Mouse (Mus musculus) left cerebral cortex, adult 9 months (tissue): ENCODE measurements around the gene Frs2.

Experiments used
- DNase-seq, 2 experiments: peaks; one replicate each; pipeline ENCODE4 v3.0.0; 2022; ENCODE audit warnings: low spot score in 2 of 2

Gene Frs2

DNA sequence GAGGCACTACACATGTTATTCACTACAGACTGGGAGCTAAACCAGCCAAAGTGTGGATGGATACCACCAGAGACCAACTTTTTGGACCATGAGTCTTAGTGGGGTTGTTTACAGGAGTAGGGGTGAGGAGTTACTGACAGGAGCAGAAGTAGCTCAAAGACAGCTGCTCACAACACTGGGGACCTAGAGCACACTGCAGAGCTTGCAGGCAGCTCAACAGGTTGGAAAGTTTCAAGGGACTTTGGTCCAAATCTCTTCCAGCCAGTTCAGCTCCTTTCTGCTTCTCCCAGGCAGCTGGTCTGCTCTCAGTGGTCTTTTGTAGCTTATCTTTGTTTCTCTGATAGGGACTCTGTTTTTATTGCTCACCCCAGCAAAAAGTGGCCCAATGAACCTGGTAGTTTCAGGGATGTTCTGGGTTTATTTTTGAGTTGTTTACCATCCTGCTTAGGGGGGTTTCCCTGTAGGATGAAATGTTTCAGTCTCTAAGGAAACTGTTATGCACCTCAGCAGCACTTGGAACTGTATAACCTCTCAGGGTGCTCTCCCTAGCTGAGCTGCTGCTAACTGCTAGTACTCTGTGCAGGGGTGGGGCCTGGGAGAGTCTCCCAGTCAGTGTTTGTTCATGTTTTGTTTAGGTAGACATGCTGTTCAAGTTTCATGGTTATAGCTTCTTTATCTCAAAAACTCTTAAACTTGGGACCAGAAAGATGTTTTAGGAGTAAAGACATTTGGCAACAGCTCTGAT lies 44.3 kb downstream of the Frs2 start:
- no peak for DNase-seq

DNA sequence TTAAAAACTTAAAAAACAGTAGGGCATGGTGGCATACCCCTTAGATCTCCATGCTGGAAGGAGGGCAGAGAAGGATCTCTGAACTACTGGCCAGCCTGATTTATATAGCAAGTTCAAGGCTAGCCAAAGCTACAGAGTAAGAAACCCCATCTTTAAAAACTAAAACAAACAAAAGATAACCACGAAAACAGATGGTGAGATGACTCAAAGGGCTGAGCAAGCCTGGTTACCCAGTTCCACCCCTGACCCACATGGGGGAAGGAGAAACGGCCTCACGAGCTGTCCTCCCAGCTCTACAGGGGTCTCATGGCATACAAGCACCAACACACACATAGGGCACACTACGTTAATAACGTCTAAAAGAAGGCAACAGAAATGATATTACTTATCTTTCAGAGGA lies 48.2 kb downstream of the Frs2 start:
- DNase-seq = no peak

GRCm38 (mm10) chr10:117097116-117097698 lies 51.1 kb downstream of the Frs2 start:
- no peak for DNase-seq

DNA sequence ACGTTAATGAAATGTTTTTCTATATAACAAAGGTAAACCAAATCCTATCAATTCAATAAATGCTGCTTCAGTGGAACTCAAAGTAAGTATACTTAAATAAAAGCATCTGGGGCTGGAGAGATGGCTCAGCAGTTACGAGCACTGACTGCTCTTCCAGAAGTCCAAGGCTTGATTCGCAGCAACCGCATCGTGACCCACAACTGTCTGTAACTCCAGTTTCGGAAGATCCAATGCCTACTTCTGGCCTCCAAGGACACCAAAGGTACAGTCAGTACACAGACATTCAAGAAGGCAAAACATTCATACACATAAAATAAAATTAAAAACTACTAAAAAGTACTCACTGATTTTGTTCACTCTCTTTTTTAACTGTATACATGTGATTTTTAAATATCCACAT lies 52.2 kb downstream of the Frs2 start:
- no peak for DNase-seq

DNA sequence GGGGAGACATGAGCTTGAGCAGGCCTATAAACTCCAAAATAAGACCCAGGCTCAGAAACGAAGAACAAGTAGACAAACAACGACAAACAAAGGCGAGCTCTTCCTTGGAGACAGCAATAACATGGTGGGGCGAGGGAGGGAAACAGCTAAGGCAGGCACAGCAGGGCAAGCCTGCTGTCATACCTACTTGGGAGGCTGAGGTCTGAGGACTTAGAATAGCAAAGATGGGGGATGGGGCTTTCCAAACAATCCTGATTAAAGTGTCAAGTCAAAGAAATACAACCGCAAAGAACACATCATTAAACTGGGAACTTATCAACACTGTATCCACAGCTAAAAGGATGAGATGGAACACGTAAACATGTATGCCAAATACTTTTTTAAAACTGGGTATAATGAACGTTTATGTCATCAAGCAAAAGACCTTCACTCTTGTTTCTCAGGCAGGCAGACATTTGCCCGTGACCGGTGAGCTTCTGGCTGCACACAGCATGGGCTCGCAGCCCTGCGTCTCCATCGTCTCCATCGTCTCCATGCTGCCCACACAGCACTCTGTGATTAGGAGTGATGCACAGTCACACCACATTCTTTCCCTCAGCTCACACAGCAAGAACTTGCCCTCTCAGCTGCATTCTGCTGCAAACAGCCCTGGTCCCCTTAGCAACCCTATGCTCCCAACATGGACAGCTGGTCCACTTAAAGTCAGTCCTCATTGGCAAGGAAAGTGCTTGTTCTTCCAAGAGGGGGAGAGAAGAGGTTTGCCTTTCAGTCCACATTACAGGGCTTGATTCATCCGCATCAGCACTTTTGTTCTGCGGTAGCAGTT lies 53.6 kb downstream of the Frs2 start:
- peak in 1 of 2 experiments; percentile 10 for DNase-seq

GRCm38 (mm10) chr10:117089628-117090027 lies 58.7 kb downstream of the Frs2 start:
- no peak for DNase-seq

- no peak for DNase-seq
These were observed 66.4 kb downstream of the Frs2 start for GRCm38 (mm10) chr10:117081914-117082359.

DNA sequence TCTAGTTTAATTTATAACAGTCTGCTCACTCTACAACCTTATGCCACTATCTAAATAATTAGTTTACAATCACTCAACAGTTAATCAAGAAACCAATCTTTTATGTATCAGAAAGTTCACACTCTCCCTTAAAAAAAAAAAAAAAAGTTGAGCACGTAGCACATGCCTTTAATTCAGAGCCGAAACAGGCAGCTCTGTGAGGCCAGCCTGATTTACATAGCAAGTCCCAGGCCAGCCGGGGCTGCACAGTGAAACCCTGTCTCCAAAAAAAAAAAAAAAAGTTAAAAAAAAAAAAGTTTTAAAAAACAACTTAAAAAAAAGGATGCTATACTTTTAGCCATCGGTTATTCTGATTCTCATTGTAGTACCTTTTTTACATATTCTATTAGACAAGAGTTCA lies 67.0 kb downstream of the Frs2 start:
- DNase-seq = no peak

DNA sequence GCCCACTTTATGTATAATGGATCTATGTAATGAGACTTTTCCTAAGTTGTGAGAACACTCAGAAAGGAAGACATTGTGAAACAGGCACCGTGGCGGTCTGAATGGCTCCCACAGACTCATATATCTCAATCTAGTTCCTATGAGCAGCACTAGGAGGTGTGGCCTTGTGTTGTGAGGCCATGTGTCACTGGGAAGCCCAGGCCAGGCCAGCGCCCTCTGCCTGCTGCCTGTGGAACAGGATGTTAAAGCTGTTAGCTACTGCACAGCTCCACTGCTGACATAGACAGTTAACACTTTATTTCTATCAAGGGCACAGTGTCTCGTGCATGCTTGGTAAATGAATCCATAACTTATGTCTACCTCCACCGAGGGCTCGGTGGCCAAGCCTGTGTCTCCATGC lies 70.0 kb downstream of the Frs2 start:
- no peak for DNase-seq

GRCm38 (mm10) chr10:117073176-117073575 lies 75.2 kb downstream of the Frs2 start:
- no peak for DNase-seq

GRCm38 (mm10) chr10:117072191-117072888 lies 76.0 kb downstream of the Frs2 start:
- DNase-seq = no peak

- DNase-seq = no peak
These were observed 79.2 kb downstream of the Frs2 start for GRCm38 (mm10) chr10:117069109-117069508.

- no peak for DNase-seq
These were observed 84.3 kb downstream of the Frs2 start for GRCm38 (mm10) chr10:117064076-117064475.

DNA sequence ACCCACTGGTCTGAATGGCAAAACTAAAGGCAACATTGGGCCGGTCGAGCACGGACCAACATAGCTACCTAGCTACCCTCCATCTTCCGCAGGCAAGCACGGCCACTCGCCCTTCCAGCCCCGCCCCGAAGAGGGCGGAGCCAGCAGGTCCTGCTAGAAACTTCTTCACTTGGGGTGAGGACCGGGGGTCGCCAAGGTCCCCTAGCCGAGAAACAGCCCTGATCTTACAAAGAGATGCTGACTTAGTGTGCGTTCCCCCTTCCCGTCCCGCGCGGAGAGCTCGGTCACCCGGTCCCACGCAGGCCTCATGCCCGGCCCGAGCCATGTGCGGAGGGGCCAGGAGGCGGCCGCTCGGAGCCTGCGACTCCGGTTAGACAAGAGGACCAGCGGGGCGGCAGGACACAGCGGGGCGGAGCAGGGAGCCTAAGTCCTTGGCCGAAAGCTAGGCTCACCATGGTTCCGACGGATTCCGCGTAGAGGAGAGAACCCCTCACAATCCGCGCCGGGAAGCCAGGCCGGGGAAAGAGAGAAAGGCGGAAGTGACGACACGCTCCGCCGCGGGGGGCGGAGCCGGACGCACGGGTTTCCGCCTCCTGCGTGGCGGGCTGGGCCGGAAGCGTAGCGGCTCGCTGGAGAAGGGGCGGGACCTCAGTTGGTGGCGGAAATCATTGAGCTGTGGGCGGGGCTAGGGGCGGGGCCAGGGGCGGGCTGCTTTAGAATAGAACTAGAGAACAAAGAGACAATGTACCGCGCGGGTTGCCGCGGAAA lies 84.9 kb downstream of the Frs2 start, which contains the start of gene Cct2:
Cct2 (minus strand) TSS at position 561 of the 768 bp plus-strand sequence.
- peak; percentile 65 to 86 for DNase-seq

DNA sequence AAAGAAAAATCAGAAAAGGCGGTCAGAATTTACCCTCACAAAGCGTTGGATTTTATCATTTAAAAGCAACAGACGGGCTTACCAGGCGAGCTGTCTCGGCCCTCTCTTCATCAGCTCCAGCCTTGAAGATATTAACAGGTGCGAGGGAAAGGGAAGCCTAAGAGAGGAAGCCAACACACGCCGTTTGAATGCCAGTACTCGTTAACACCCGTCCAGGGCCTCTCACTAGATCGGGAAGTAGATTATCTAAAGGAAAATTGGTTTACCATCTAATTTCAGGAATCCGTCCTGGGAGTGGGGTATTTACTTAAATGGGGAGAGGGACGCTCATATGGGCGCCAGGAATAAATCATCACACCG lies 85.5 kb downstream of the Frs2 start:
- no peak for DNase-seq

DNA sequence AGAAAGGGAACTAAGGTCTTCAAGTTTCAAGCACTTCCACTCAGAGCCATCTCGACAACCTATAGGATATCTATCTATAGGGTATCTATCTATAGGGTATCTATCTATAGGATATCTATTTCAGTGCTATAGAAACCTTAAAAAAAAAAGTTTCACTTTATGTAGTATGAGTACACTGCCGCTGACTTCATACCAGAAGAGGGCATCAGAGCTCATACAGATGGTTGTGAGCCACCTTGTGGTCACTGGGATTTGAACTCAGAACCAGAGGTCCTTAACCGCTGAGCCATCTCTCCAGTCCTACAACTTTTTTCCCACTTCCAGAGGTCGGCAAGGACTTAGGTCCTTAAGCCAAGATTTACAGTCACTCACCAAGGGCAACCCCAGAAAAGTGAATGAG lies 92.7 kb downstream of the Frs2 start:
- no peak for DNase-seq

DNA sequence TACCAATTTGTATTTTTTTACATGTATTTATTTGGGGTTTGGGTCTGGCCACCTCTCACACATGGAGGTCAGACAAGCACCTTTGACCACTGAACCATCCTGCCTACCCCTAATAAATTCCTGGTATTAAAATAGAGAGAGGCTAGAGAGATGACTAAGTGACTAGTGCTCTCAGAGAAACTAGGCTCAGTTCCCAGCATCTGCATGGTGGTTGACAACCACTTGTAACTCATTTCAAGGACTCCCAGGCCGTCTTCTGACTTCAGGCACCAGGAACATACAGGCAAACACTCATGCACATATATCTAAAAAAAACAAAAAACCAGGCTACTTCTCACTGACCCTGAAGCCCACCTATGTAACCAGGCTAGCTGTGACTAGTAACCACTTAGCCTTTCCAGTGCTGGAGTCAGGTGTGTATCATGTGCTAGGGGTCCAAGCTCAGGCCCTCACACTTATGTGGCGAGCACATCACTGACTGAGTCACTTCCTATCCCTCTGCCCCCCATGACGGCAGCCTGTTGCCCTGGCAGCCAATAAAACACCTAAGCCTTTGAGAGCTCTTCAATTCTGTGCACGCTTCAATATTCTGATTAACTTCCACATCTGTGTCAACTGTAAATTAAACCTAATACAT lies 98.3 kb downstream of the Frs2 start:
- DNase-seq = no peak

DNA sequence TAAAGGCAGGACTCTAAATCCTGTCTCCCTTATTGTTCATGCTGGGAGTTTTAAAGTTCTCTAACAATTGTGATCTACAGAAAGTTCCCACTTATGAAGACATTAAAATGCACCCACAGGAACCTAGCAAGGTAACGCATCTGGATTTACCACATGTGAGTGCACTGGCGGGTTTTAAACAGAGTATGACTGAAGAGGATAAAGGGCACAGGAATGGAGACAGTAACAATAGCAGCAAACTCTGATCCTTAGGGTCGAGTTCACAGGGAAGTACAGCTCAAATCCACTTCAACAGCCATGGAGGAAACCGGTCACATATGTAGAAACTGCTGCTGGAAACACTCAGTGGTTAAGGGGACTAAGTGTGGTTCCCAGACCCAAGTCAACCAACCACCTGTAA lies 99.1 kb downstream of the Frs2 start:
- no peak for DNase-seq

GRCm38 (mm10) chr10:117045175-117046056 lies 102.9 kb downstream of the Frs2 start, which contains the start of gene Lrrc10:
Lrrc10 (plus strand) TSS chr10:117045341.
- peak in 1 of 2 experiments; percentile 20 for DNase-seq
